Mouse (Mus musculus) megakaryocyte-erythroid progenitor cell, adult 5 weeks (primary cell): ENCODE measurements around the gene Elovl2. TPM values are rescaled to one million over a fixed set of nuclear protein-coding genes. Genes with fewer than 3 reads are reported as not detected.

Experiments used
- polyA plus RNA-seq: library from polyadenylated mRNA; stranded (reverse); fragments of >175 nt; gene quantifications from 2 replicates; pipeline ENCODE4 v1.2.3, GENCODE M21; 2012

The Elovl2 gene
- polyA plus RNA-seq = 0.01 and 0.05 TPM in 2 replicates

DNA sequence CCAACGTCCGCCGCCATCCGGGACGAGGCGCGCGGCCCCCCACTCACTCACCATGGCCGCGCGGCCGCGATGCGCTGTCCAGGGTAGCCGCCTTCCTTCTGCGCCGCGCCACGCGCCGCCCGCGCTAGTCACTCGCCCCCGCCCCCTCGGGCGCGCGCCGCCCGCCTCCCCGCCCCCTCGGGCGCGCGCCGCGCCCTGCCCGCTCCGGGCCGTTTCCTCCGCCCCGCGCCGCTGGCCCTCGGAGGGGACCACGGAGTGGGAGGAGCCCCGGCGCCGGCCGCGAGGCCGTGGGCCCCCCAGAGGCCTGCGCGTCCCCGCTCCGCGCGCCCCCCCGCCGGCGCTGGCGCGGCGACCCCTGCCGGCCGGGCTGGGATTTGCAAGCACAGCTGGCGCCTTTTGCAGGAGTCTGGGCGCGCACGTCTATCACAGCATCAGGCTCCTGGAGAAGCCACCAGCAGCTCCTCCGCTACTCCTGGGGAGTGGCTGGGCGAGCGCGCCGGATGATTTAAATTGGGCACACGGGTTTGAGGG lies at the start of gene Elovl2:
TSS of gene Elovl2 (minus strand) at position 102 of the 531 bp plus-strand sequence.

DNA sequence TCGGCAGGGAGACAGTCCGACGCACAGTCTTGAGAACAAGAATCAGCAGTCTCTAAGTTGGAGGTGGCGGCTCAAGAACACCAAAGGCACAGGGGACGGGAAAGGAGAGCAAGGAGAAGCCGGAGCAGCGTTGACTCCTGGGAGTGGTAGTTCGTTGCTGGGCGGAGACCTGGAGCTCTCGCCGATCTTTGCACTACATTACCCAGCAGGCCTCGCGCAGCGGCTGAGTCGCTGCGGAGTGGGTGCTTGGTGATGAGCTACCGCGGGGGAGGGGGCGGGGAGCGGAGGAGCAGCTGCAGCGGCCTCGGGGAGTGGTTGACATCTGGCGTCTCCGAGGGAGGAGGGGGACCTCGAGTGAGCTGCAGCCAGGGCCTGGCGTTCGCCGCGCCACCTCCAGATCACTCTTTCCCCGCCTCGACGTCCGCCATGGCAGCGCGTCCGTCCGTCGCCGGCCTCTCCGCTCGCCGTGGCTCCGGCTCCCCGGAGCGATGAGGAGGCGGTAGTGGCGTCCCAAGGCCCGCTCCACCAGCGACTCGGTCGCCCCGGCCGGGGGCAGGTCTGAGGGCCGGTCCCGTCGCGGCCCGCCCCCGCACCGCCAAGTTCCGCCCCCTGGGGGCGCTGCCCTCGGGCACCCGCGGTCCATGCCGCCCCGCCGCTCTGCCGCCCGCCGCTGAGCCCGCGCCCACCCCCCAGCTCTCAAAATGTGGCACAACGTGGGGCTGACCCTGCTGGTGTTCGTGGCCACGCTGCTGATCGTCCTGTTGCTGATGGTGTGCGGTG lies 29.5 kb upstream of the Elovl2 start, which contains the start of gene Smim13:
TSS of gene Smim13 (plus strand) at position 307 of the 780 bp plus-strand sequence.

Other genes starting within 250 kb of the Elovl2 start
- gene Pak1ip1, start 219.4 kb downstream of the Elovl2 start, polyA plus RNA-seq = 24.6 and 29.7 TPM in 2 replicates
- gene Tmem14c, start 204.1 kb downstream of the Elovl2 start, polyA plus RNA-seq = 155 and 171 TPM in 2 replicates
- 0.01 TPM in 1 of 2 replicates, not detected in the other for gene Mak, start 140.7 kb downstream of the Elovl2 start, polyA plus RNA-seq
- not detected in 2 replicates for gene Gcm2, start 109.4 kb downstream of the Elovl2 start, polyA plus RNA-seq
- gene Sycp2l, start 106.1 kb downstream of the Elovl2 start, polyA plus RNA-seq = not detected in 2 replicates
- gene Smim13, start 29.4 kb upstream of the Elovl2 start, polyA plus RNA-seq = 1.5 and 1.9 TPM in 2 replicates
- gene Gm17364, start 53.6 kb upstream of the Elovl2 start, polyA plus RNA-seq = not detected in 2 replicates